Mouse (Mus musculus): ENCODE measurements around the gene Cry2. TPM values are rescaled to one million over a fixed set of nuclear protein-coding genes. Genes with fewer than 3 reads are reported as not detected.

The Cry2 gene
- polyA plus RNA-seq, 1 experiment from 2014 or later = 22.1 TPM

DNA sequence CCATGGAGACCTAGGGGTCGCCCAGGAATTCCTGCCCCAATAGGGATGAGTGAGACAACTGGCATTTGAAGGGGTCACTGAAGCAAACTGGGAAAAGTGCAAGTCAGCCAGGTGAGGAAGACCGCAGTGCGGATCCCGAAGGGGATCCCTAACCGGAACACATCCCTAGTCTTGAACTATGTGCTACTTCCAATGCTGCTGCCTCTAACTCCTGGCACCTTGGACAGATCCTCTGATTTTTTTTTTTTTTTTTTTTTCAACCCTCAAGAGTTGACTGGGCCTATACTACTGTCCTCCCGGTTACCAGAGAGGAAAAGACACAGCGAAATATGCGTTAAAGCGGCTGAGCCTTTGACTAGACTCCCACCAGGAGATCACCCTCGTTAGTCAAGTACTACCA is 44.2 kb downstream of the Cry2 start:
- H3K9ac ChIP-seq (ENCODE audit: low read depth, low read length) = no peak overlapping the region
- no peak for ATAC-seq (ENCODE audit: low FRiP score)
- peak overlapping the region; percentile 66 for H3K4me3 ChIP-seq (ENCODE audit: low read depth, low read length)

DNA sequence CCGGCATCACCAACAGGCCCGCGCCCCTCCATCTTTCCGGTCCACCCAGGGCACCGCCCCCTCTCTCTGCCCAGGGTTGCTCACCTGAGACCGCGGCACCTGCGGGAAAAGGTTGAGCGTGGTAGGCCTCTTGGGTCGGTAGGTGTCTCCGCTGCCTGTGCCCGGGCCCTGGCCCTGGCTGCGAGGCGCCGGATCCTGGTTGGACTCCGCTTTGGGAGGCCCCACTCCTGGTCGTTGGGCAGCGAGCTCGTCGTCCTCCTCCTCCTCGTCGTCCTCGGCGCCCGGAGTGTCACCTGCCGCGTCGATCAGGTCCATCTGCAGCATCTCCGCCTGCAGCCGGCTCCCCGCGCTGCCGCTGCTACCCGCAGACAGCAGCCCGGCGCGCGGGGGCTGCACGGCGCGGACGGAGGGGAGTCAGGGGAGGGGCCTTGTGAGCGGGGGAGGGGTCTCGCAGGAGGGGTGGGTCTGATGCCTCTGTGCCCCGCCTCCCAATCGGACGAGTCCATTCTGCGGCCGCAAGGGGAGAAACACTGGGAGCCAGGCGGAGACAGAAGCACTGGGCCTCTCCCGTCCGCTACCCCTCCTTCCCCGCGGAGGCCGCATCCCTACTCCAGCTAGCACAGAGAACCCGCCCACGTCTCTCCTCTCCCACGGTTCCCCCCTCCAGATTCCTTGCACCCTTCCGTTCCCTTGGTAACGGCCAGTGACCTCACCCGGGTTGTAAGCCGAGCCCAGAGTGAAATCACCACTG is 44.8 kb downstream of the Cry2 start:
- DNase-seq (ENCODE audit: low spot score) (peak; percentile 98), ATAC-seq (ENCODE audit: low FRiP score) (peak; percentile 95)
- WGBS = under 1% methylated on average over 54 of the region's 62 CpGs
- Histone ChIP-seq H3K27me3 (ENCODE audit: control insufficient read depth, insufficient read depth, low read length) (no peaks in the 10 kb centered on the region), H3K4me2 (replicated peaks; ENCODE audit: low read depth, low read length) (peak overlapping the region; percentile 89), H3K9ac (ENCODE audit: low read depth, low read length) (peak overlapping the region; percentile 78), H3K4me3 (ENCODE audit: low read depth, low read length) (peak overlapping the region; percentile 66), H3K27ac (ENCODE audit: low read depth, low read length) (peak overlapping the region; percentile 68), H3K36me3 (ENCODE audit: control insufficient read depth, insufficient read depth, low read length) (peaks cover 14% of the 10 kb centered on the region), H3K4me1 (replicated peaks; ENCODE audit: control insufficient read depth, insufficient read depth, low read length) (peaks cover 35% of the 10 kb centered on the region), H3K9me3 (ENCODE audit: control insufficient read depth, low read length) (no peaks in the 10 kb centered on the region)

More for the DNA sequence above, 44.2 kb downstream of the Cry2 start:
- peaks cover 12% of the 10 kb centered on the region for H3K36me3 ChIP-seq (ENCODE audit: control insufficient read depth, insufficient read depth, low read length)
- peak overlapping the region; percentile 89 for H3K4me2 ChIP-seq (replicated peaks; ENCODE audit: low read depth, low read length)
- H3K27me3 ChIP-seq (ENCODE audit: control insufficient read depth, insufficient read depth, low read length) = no peaks in the 10 kb centered on the region
- no peaks in the 10 kb centered on the region for H3K9me3 ChIP-seq (ENCODE audit: control insufficient read depth, low read length)
- peak overlapping the region; percentile 70 for H3K27ac ChIP-seq (ENCODE audit: low read depth, low read length)
- WGBS = 5% methylated on average over 10 of the region's 10 CpGs
- DNase-seq (ENCODE audit: low spot score) = no peak
- H3K4me1 ChIP-seq (replicated peaks; ENCODE audit: control insufficient read depth, insufficient read depth, low read length) = peaks cover 37% of the 10 kb centered on the region

DNA sequence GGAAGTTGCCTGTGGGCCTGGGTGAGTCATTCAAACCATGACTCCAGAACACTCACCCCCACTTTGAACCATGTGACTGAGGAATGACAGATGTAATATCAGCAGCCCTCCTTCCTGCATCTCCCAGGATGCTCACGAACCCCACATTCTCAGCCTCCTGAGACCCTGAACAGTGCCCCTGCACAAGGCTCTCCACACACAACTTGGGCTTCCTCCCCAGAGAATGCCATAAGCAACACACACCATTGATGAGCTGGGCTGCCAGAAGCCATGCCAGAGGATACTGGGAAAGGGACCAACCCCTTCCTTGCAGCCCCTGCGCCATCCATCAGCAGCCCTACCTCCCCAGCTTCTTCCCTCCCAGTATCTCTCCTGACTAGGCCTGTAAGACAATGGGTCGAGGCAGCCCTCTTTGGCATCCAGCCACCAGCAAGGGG is 45.7 kb downstream of the Cry2 start:
- H3K27me3 ChIP-seq (ENCODE audit: control insufficient read depth, insufficient read depth, low read length) = no peaks in the 10 kb centered on the region
- peak overlapping the region; percentile 66 for H3K4me3 ChIP-seq (ENCODE audit: low read depth, low read length)
- no peaks in the 10 kb centered on the region for H3K9me3 ChIP-seq (ENCODE audit: control insufficient read depth, low read length)
- H3K9ac ChIP-seq (ENCODE audit: low read depth, low read length) = peak overlapping the region; percentile 78
- peak overlapping the region; percentile 68; the same call in 1 of the 2 replicates for H3K27ac ChIP-seq (ENCODE audit: low read depth, low read length)
- H3K4me1 ChIP-seq (replicated peaks; ENCODE audit: control insufficient read depth, insufficient read depth, low read length) = peaks cover 31% of the 10 kb centered on the region
- peaks cover 19% of the 10 kb centered on the region for H3K36me3 ChIP-seq (ENCODE audit: control insufficient read depth, insufficient read depth, low read length)
- peak overlapping the region; percentile 89 for H3K4me2 ChIP-seq (replicated peaks; ENCODE audit: low read depth, low read length)
- WGBS = 56% methylated on average over 3 of the region's 3 CpGs
- DNase-seq (ENCODE audit: low spot score) (no peak), ATAC-seq (ENCODE audit: low FRiP score) (no peak)

DNA sequence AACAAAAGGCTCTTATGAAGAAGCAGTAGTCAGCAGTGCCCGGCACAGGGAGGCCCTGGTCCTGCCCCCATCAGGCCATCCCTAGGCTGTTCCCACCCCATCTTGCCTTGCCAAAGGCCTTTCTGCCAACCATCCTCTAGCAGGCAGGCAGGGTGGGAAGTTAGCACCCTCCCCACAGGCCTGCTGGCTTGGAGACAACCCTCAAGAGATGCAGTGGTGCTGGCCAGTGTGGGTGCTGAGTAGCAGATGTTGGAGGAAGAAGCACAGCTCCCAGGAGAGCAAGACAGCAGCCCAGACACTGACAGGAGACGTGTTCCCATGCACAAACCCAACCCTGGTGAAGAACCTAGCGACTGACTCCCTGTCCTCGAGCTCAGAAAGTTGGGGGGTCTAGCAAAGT is 46.2 kb downstream of the Cry2 start:
- ATAC-seq (ENCODE audit: low FRiP score) (no peak), DNase-seq (ENCODE audit: low spot score) (no peak)
- no peaks in the 10 kb centered on the region for H3K9me3 ChIP-seq (ENCODE audit: control insufficient read depth, low read length)
- H3K27me3 ChIP-seq (ENCODE audit: control insufficient read depth, insufficient read depth, low read length) = no peaks in the 10 kb centered on the region
- no peak overlapping the region for H3K27ac ChIP-seq (ENCODE audit: low read depth, low read length)
- no peak overlapping the region for H3K4me2 ChIP-seq (replicated peaks; ENCODE audit: low read depth, low read length)
- H3K9ac ChIP-seq (ENCODE audit: low read depth, low read length) = 0 out of 2 replicates have a peak overlapping the region, but pooled peaks have one; percentile 27
- H3K36me3 ChIP-seq (ENCODE audit: control insufficient read depth, insufficient read depth, low read length) = peaks cover 19% of the 10 kb centered on the region
- H3K4me3 ChIP-seq (ENCODE audit: low read depth, low read length) = no peak overlapping the region; the same call in 1 of the 2 replicates
- peaks cover 27% of the 10 kb centered on the region for H3K4me1 ChIP-seq (replicated peaks; ENCODE audit: control insufficient read depth, insufficient read depth, low read length)
- 86% methylated on average over 4 of the region's 4 CpGs for WGBS

DNA sequence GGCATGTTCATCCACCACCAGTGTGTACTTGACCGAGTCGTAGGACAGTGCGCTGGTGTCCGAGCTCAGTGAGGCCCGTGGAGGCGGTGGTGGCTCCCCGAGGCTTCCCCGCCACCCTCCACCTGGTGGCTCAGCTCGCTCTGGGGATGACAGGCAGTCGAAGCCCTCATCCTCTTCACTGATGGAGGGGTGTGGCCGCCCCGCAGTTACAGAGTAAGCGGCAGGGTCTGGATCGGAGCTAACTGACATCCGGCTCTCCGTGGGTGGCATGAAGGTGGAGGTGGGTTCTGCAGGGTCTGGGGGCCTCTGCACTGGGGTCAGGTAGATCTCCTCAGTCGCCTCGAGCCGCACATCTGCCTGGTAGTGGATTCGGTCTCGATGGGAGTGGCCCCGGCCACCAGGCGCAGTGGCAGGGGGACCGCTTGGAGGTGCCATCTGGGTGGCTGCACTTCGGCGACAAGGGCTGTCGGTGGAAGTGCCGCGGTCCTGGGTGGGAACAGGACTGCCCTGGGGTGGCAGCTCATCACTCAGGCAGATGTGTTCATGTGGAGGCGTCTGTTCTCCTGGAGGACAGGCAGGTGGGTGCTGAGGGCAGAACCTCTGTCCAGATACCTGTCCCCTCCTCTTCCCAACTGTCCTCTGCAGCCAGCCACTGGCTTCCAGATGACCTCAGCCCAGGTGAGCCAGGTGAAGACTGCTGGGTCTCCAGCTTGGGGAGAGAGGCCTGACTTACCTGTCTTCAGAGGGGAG is 46.8 kb downstream of the Cry2 start:
- H3K4me1 ChIP-seq (replicated peaks; ENCODE audit: control insufficient read depth, insufficient read depth, low read length) = peaks cover 23% of the 10 kb centered on the region

DNA sequence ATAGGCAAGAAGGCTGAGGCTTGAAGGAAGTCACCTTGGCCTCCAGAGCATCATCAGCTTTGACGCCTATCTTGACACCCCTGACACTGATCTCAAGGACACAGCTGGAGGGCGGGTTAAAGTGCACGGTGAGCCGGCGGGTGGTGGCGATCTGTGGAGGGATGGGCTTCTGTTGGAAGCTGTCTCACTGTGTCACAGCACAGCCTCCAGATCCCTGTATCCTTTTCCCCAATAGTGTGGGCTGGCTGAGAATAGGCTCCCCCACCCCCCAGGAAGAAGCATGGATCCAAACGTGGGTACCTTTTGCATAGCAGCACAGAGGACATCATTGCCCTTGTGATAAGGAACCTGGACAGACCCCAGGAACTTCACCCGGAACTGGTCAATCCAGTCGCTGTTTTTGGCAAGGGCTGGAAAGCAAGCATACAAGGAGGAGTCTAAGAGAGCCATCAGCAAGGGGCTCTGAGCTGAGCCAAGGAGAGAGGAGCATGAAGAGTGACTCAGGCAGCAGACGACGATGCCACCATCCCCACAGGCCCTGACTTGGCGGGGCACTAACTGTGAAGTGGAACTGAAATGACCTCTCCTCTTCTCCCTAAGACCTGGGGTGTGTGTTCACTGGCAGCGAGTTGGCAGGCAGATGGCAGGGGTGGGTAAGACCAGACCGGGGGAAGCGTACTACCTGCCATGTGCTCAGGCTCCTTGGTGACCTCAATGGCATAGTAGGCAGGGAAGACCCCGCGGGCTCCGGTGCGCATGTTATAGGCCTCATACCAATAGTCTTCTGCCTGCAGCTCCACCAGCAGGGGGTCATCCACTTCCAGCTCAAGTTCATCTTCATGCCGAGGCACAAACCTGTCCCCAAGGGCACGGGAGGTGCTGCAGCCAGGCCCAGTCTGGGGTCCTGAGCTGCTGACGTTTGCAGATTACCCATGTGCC is 48.5 kb downstream of the Cry2 start:
- ATAC-seq (ENCODE audit: low FRiP score) (no peak), DNase-seq (ENCODE audit: low spot score) (no peak)
- Histone ChIP-seq H3K4me1 (replicated peaks; ENCODE audit: control insufficient read depth, insufficient read depth, low read length) (peaks cover 12% of the 10 kb centered on the region), H3K36me3 (ENCODE audit: control insufficient read depth, insufficient read depth, low read length) (peaks cover 19% of the 10 kb centered on the region), H3K4me3 (ENCODE audit: low read depth, low read length) (no peak overlapping the region), H3K9ac (ENCODE audit: low read depth, low read length) (no peak overlapping the region), H3K27me3 (ENCODE audit: control insufficient read depth, insufficient read depth, low read length) (no peaks in the 10 kb centered on the region), H3K9me3 (ENCODE audit: control insufficient read depth, low read length) (no peaks in the 10 kb centered on the region), H3K4me2 (replicated peaks; ENCODE audit: low read depth, low read length) (no peak overlapping the region), H3K27ac (ENCODE audit: low read depth, low read length) (no peak overlapping the region)
- WGBS = 82% methylated on average over 22 of the region's 22 CpGs

More for the DNA sequence above, 46.8 kb downstream of the Cry2 start:
- ATAC-seq (ENCODE audit: low FRiP score) = no peak
- H3K9ac ChIP-seq (ENCODE audit: low read depth, low read length) = no peak overlapping the region
- peaks cover 19% of the 10 kb centered on the region for H3K36me3 ChIP-seq (ENCODE audit: control insufficient read depth, insufficient read depth, low read length)
- no peak overlapping the region for H3K27ac ChIP-seq (ENCODE audit: low read depth, low read length)
- DNase-seq (ENCODE audit: low spot score) = no peak
- H3K27me3 ChIP-seq (ENCODE audit: control insufficient read depth, insufficient read depth, low read length) = no peaks in the 10 kb centered on the region
- no peak overlapping the region for H3K4me2 ChIP-seq (replicated peaks; ENCODE audit: low read depth, low read length)
- H3K4me3 ChIP-seq (ENCODE audit: low read depth, low read length) = no peak overlapping the region
- no peaks in the 10 kb centered on the region for H3K9me3 ChIP-seq (ENCODE audit: control insufficient read depth, low read length)
- WGBS = 91% methylated on average over 28 of the region's 30 CpGs

DNA sequence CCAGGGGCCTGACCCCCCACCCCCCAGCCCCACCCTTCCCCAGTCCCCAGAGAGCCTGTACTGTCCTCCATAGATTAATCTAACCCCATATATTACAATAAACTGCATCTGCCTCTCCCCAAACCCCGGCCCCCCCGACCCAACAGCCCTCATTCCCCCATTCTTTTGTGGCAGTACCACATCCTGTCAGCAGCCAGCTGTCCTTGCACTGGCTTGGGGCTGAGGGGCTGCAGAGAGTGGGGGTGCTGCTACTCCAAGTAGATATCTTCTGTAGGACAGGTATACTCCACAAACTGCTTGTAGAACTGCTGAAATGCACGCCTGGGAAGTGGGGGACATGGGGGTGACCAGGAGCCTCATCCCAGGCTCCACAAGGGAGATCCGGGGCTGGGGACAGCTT is 49.7 kb downstream of the Cry2 start:
- no peak for ATAC-seq (ENCODE audit: low FRiP score)
- H3K27me3 ChIP-seq (ENCODE audit: control insufficient read depth, insufficient read depth, low read length) = no peaks in the 10 kb centered on the region
- H3K4me1 ChIP-seq (replicated peaks; ENCODE audit: control insufficient read depth, insufficient read depth, low read length) = peaks cover 6% of the 10 kb centered on the region
- WGBS = 73% methylated on average over 4 of the region's 4 CpGs
- H3K4me2 ChIP-seq (replicated peaks; ENCODE audit: low read depth, low read length) = no peak overlapping the region
- H3K27ac ChIP-seq (ENCODE audit: low read depth, low read length) = no peak overlapping the region
- H3K9me3 ChIP-seq (ENCODE audit: control insufficient read depth, low read length) = no peaks in the 10 kb centered on the region
- H3K9ac ChIP-seq (ENCODE audit: low read depth, low read length) = no peak overlapping the region
- no peak overlapping the region for H3K4me3 ChIP-seq (ENCODE audit: low read depth, low read length)
- DNase-seq (ENCODE audit: low spot score) = no peak
- H3K36me3 ChIP-seq (ENCODE audit: control insufficient read depth, insufficient read depth, low read length) = peaks cover 19% of the 10 kb centered on the region

DNA sequence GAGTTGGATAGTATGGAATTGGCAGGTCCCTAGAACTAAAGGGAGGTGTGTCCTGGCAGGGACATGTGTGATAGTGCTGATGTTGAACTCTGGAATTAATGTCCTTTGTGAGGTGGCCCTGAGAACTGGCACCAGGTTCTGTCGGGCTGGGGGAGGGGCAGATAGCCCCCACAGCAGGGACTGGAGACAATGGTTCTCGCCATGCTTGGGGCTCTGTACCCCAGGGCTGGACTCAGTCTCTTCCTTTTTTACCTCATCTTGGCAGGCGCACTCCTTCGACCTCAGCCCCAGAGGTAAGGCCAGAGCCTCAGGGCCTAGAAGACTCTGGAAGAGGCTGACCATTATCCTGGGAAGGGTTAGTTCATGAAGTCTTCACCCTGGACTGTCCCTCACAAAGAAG is 51.1 kb downstream of the Cry2 start:
- Histone ChIP-seq H3K36me3 (ENCODE audit: control insufficient read depth, insufficient read depth, low read length) (peaks cover 19% of the 10 kb centered on the region), H3K27me3 (ENCODE audit: control insufficient read depth, insufficient read depth, low read length) (no peaks in the 10 kb centered on the region), H3K4me1 (replicated peaks; ENCODE audit: control insufficient read depth, insufficient read depth, low read length) (no peaks in the 10 kb centered on the region; the same call in 1 of the 2 replicates), H3K4me3 (ENCODE audit: low read depth, low read length) (no peak overlapping the region), H3K27ac (ENCODE audit: low read depth, low read length) (no peak overlapping the region), H3K9ac (ENCODE audit: low read depth, low read length) (no peak overlapping the region), H3K9me3 (ENCODE audit: control insufficient read depth, low read length) (no peaks in the 10 kb centered on the region), H3K4me2 (replicated peaks; ENCODE audit: low read depth, low read length) (no peak overlapping the region)
- ATAC-seq (ENCODE audit: low FRiP score) (no peak), DNase-seq (ENCODE audit: low spot score) (no peak)
- 88% methylated on average over 4 of the region's 4 CpGs for WGBS
